Mouse (Mus musculus) olfactory bulb, adult 2 months (tissue): Measurements from ENCODE around the gene AA467197. TPM values are rescaled to one million over a fixed set of nuclear protein-coding genes. Genes with fewer than 3 reads are reported as not detected.

Experiments
- H3K27ac ChIP-seq: fragments of 200-500 bp; 2 replicates; pipeline ENCODE4 v1.5.1; 2012; ENCODE audit warnings: low read depth, low read length; ENCODE audit not compliant: insufficient read depth
- H3K4me1 ChIP-seq: fragments of 200-500 bp; 2 replicates; pipeline ENCODE4 v1.6.1; 2012; ENCODE audit warnings: low read length; ENCODE audit not compliant: control insufficient read depth, insufficient read depth
- H3K4me3 ChIP-seq: fragments of 200-500 bp; 2 replicates; pipeline ENCODE4 v1.5.1; 2012; ENCODE audit warnings: mild to moderate bottlenecking, low read depth, low read length, moderate library complexity; ENCODE audit not compliant: insufficient read depth
- CTCF ChIP-seq: fragments of 200-500 bp; IDR thresholded peaks from 2 replicates; pipeline ENCODE4 v1.5.1; 2012; ENCODE audit warnings: low read depth, mild to moderate bottlenecking, low read length, moderate library complexity; ENCODE audit not compliant: insufficient read depth
- POLR2A ChIP-seq: fragments of 200-500 bp; IDR thresholded peaks from 2 replicates; pipeline ENCODE4 v1.6.1; 2012; ENCODE audit warnings: mild to moderate bottlenecking, low read depth, low read length, moderate library complexity; ENCODE audit not compliant: insufficient read depth
- WGBS: fragments of 180-500 bp; shearing (Covaris S2); methylation state at CpG from one replicate; pipeline ENCODE4 v1.1.7; 2018; 5-methylcytosine and 5-hydroxymethylcytosine counted together
- polyA plus RNA-seq: library from polyadenylated mRNA; stranded (reverse); fragments of >200 nt; gene quantifications from 2 replicates; pipeline ENCODE4 v1.2.4, GENCODE M21; 2012; ENCODE audit warnings: low replicate concordance; ENCODE audit not compliant: missing spikeins, insufficient read depth, insufficient read length

AA467197 gene
- polyA plus RNA-seq, 1 experiment = not detected

- Histone ChIP-seq H3K27ac (no peak within 1 kb of the TSS; the same call in 1 of the 2 replicates), H3K4me3 (peak within 1 kb of the TSS; percentile 72), H3K4me1 (peaks cover 6% of the 10 kb centered on the region; the same call in 1 of the 2 replicates)
- no peak for TF ChIP-seq CTCF
- TF ChIP-seq POLR2A = peak; percentile 62
- WGBS = 2% methylated on average over 48 of the region's 48 CpGs
These were observed 25.8 kb upstream of the AA467197 start, which contains the start of gene Gatm for GRCm38 (mm10) chr2:122610746-122611653. Gene Gatm (minus strand): TSS chr2:122611303.

DNA sequence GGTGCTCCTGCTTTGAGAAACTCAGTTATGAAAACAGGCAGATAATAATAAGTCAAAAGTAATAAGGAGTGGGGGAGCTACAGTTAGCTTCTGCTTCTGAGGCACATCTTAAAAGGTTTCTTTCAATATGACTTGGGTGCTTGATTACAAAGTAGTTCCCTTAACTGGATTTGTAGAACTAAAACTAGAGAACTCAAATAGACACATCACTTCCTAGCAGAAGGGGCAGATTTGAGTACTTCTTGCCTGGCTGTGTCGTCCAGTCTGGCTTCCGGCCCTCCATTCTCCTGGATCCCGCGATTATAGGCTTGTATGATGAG lies 25.2 kb upstream of the AA467197 start:
- TF ChIP-seq CTCF (no peak), POLR2A (no peak)
- 80% methylated on average over 4 of the region's 4 CpGs for WGBS
- H3K27ac ChIP-seq = no peak overlapping the region

GRCm38 (mm10) chr2:122616237-122616636 lies 20.5 kb upstream of the AA467197 start:
- Histone ChIP-seq H3K4me1 (peaks cover 2% of the 10 kb centered on the region; the same call in 1 of the 2 replicates), H3K27ac (no peak overlapping the region), H3K4me3 (no peak overlapping the region)
- WGBS = 34% methylated on average over 6 of the region's 6 CpGs
- TF ChIP-seq CTCF (no peak), POLR2A (no peak)

More for the DNA sequence above, 25.2 kb upstream of the AA467197 start:
- Histone ChIP-seq H3K4me3 (peak overlapping the region; percentile 72), H3K4me1 (peaks cover 8% of the 10 kb centered on the region)

- H3K4me3 ChIP-seq = no peak overlapping the region
- H3K4me1 ChIP-seq = peaks cover 2% of the 10 kb centered on the region; the same call in 1 of the 2 replicates
- WGBS = 78% methylated on average over 6 of the region's 6 CpGs
- peak overlapping the region; percentile 1; the same call in 1 of the 2 replicates for H3K27ac ChIP-seq
- TF ChIP-seq POLR2A (no peak), CTCF (no peak)
These were observed 19.0 kb upstream of the AA467197 start for GRCm38 (mm10) chr2:122617792-122618191.

DNA sequence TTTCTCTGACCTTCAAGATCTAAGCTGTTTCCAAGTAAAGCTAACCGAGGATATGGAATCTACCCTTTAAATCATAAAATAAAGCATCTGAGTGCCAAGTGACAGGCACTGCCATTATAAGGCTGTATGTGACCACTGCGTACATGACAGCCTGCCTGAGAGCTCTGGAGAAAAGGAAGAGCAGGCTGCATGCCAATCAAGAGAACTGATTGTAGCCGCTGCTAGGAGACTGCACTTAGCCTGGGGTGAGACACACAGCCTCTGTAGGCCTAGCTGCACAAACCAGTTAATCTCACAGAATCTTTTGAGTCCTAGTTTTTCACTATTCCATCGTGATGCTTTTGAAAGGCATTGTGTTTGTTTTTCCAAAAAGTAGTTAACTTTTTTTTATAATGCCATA lies 18.1 kb upstream of the AA467197 start:
- 68% methylated on average over 4 of the region's 4 CpGs for WGBS
- TF ChIP-seq POLR2A = no peak
- no peak for TF ChIP-seq CTCF
- Histone ChIP-seq H3K4me3 (no peak overlapping the region), H3K4me1 (peaks cover 2% of the 10 kb centered on the region; the same call in 1 of the 2 replicates), H3K27ac (no peak overlapping the region)

DNA sequence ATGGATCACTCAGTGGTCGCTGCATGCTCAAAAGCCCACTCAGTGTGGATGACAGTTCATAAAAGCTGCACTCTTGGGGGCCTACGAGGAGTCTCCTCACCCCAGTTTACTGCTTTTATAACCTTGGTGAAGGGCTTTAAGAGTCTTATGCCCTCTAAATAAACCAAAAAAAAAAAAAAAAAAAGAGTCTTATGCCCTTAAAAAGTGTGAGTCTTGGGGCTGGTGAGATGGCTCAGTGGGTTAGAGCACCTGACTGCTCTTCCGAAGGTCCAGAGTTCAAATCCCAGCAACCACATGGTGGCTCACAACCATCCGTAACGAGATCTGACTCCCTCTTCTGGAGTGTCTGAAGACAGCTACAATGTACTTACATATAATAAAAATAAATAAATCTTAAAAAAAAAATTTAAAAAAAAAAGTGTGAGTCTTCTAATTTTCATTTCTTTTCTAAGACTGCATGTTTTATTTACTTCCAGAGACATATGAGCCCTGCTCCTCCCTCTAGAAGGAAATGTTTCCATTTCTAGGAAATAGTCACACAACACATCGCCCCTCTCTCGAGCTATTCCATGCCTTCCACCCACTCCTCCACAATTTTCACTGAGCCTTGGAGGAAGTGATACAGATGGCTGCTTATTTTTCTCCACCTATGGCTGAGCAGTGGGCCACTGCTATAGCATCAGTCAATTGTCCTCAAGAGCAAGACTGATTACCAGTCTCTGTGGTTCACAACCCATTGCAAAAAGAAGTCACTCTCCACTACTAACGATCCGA lies 15.3 kb upstream of the AA467197 start:
- H3K27ac ChIP-seq = no peak overlapping the region
- TF ChIP-seq CTCF (no peak), POLR2A (no peak)
- WGBS = 81% methylated on average over 9 of the region's 9 CpGs
- no peak overlapping the region for H3K4me3 ChIP-seq
- no peaks in the 10 kb centered on the region for H3K4me1 ChIP-seq

DNA sequence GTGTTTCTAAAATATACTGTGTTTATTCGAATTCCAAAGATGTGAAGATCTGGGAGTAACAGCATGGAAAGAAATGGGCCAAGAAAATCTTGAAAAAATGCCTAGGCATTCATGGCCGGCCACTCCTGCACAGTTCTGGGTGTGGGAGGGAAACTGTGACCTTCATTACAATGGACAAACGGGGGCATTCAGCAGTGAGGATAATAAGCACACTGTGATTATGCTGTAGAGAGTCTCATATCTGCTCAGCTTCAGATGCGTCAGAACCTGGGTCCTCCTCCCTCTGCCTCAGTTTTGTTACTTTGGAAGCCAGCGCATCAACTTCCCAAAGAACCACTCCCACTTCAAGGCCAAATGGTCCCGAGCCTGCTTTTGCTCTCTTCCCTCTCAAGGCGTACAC lies 10.9 kb upstream of the AA467197 start:
- TF ChIP-seq POLR2A = no peak
- no peak for TF ChIP-seq CTCF
- H3K27ac ChIP-seq = no peak overlapping the region
- H3K4me1 ChIP-seq = no peaks in the 10 kb centered on the region
- H3K4me3 ChIP-seq = no peak overlapping the region
- WGBS = 64% methylated on average over 7 of the region's 7 CpGs

GRCm38 (mm10) chr2:122628976-122629375 lies 7.8 kb upstream of the AA467197 start:
- peak; percentile 71 for TF ChIP-seq CTCF
- TF ChIP-seq POLR2A = no peak
- under 1% methylated on average over 7 of the region's 7 CpGs for WGBS
- Histone ChIP-seq H3K4me1 (peaks cover 4% of the 10 kb centered on the region), H3K27ac (no peak overlapping the region), H3K4me3 (no peak overlapping the region)

DNA sequence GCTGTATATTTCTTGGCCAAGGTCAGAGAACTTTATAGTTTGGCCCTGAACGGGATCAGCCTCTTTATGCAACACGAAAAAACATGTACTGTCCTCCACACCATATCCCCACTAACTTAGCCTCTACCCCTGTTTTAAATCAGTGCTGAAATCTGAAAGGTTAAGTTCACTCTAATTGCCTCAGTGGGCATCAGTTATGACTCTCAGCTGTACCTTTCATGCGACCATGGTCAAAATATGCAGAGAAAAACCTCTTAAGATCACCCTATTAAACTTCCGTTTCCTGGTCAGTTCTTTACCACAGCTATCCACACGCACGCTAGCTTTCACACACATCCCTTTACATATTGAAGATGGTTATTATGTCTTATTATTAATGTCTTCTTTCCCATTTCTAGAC lies 6.9 kb upstream of the AA467197 start:
- Histone ChIP-seq H3K27ac (no peak overlapping the region), H3K4me3 (no peak overlapping the region), H3K4me1 (peaks cover 4% of the 10 kb centered on the region)
- WGBS = 51% methylated on average over 6 of the region's 6 CpGs
- TF ChIP-seq POLR2A (no peak), CTCF (no peak)
